Mouse (Mus musculus) ES-E14 (cell line): ENCODE measurements around the gene Erich2.

ENCODE experiments used
- CHD2 ChIP-seq: IDR thresholded peaks from 2 replicates; pipeline ENCODE4 v1.6.1; 2014; ENCODE audit warnings: mild to moderate bottlenecking, low read depth, low read length, inconsistent platforms
- HCFC1 ChIP-seq: IDR thresholded peaks from 2 replicates; pipeline ENCODE4 v1.6.1; 2012; ENCODE audit warnings: low read length, inconsistent platforms, borderline replicate concordance; ENCODE audit not compliant: insufficient read depth
- MAFK ChIP-seq: IDR thresholded peaks from 2 replicates; pipeline ENCODE4 v1.6.1; 2014; ENCODE audit warnings: mild to moderate bottlenecking, low read depth, low read length, inconsistent platforms; ENCODE audit not compliant: insufficient read depth
- ZC3H11A ChIP-seq: IDR thresholded peaks from 2 replicates; pipeline ENCODE4 v1.6.1; 2012; ENCODE audit warnings: low read depth, mild to moderate bottlenecking, inconsistent platforms, low read length, borderline replicate concordance
- ZNF384 ChIP-seq: IDR thresholded peaks from 2 replicates; pipeline ENCODE4 v1.6.1; 2012; ENCODE audit warnings: low read depth, low read length, inconsistent platforms

- TF ChIP-seq HCFC1 (0 out of 2 replicates have a peak, but pooled peaks have one; percentile 31), MAFK (no peak), ZNF384 (no peak), CHD2 (no peak), ZC3H11A (no peak)
Measured at GRCm38 (mm10) chr2:70471861-70472620, 36.6 kb upstream of the Erich2 start.
